Mouse (Mus musculus): ENCODE data around the gene Gm20388. TPM values are rescaled to one million over a fixed set of nuclear protein-coding genes. Genes with fewer than 3 reads are reported as not detected.
"Not testable (repeated sequence)": the region's sequence is repeated elsewhere in the genome, so short reads cannot be mapped to it uniquely, and the experiment has no call there.

The Gm20388 gene
- polyA plus RNA-seq, 1 experiment from 2014 or later: not detected

- 56% methylated on average over 7 of the region's 7 CpGs for WGBS
- H3K9me3 ChIP-seq (ENCODE audit: control insufficient read depth): no peaks in the 10 kb centered on the region
- no peak for TF ChIP-seq CTCF (IDR thresholded peaks at IDR 0.05; ENCODE audit: low read depth)
- H3K4me2 ChIP-seq (replicated peaks; ENCODE audit: low read depth): peak overlapping the region; percentile 21
- H3K27ac ChIP-seq (ENCODE audit: low read depth, low read length): peak overlapping the region; percentile 60; the same call in 1 of the 2 replicates
- H3K27me3 ChIP-seq (replicated peaks; ENCODE audit: control insufficient read depth, insufficient read depth, low read length): no peaks in the 10 kb centered on the region
- peaks cover 13% of the 10 kb centered on the region for H3K4me1 ChIP-seq (replicated peaks; ENCODE audit: control insufficient read depth, insufficient read depth, low read length)
- no peak for ATAC-seq
- H3K4me3 ChIP-seq (ENCODE audit: low read depth, low read length): no peak overlapping the region
- no peaks in the 10 kb centered on the region; the same call in 1 of the 2 replicates for H3K36me3 ChIP-seq (ENCODE audit: control insufficient read depth, insufficient read depth)
- no peak overlapping the region for H3K9ac ChIP-seq (ENCODE audit: low read depth, low read length)
Measured at GRCm38 (mm10) chr8:122322126-122322525, 2411.5 kb downstream of the Gm20388 start.

- Histone ChIP-seq H3K9me3 (ENCODE audit: control insufficient read depth) (no peaks in the 10 kb centered on the region), H3K9ac (ENCODE audit: low read depth, low read length) (0 out of 2 replicates have a peak overlapping the region, but pooled peaks have one; percentile 5), H3K27me3 (replicated peaks; ENCODE audit: control insufficient read depth, insufficient read depth, low read length) (no peaks in the 10 kb centered on the region), H3K27ac (ENCODE audit: low read depth, low read length) (peak overlapping the region; percentile 60), H3K4me1 (replicated peaks; ENCODE audit: control insufficient read depth, insufficient read depth, low read length) (peaks cover 6% of the 10 kb centered on the region), H3K4me3 (ENCODE audit: low read depth, low read length) (no peak overlapping the region), H3K4me2 (replicated peaks; ENCODE audit: low read depth) (peak overlapping the region; percentile 21), H3K36me3 (ENCODE audit: control insufficient read depth, insufficient read depth) (no peaks in the 10 kb centered on the region)
- no peak for TF ChIP-seq CTCF (IDR thresholded peaks at IDR 0.05; ENCODE audit: low read depth)
- WGBS: 17% methylated on average over 11 of the region's 11 CpGs
- ATAC-seq: peak; percentile 5; the same call in 1 of the 2 replicates
Measured at GRCm38 (mm10) chr8:122322792-122323191, 2412.2 kb downstream of the Gm20388 start.

GRCm38 (mm10) chr8:122323951-122324402 lies 2413.3 kb downstream of the Gm20388 start:
- ATAC-seq: peak; percentile 54
- H3K4me3 ChIP-seq (ENCODE audit: low read depth, low read length); H3K4me1 ChIP-seq (replicated peaks; ENCODE audit: control insufficient read depth, insufficient read depth, low read length); H3K9me3 ChIP-seq (ENCODE audit: control insufficient read depth); H3K36me3 ChIP-seq (ENCODE audit: control insufficient read depth, insufficient read depth); H3K27me3 ChIP-seq (replicated peaks; ENCODE audit: control insufficient read depth, insufficient read depth, low read length): not testable (repeated sequence)
- 13% methylated on average over 10 of the region's 13 CpGs for WGBS
- 0 out of 2 replicates have a peak overlapping the region, but pooled peaks have one; percentile 17 for H3K4me2 ChIP-seq (replicated peaks; ENCODE audit: low read depth)
- peak overlapping the region; percentile 6 for H3K27ac ChIP-seq (ENCODE audit: low read depth, low read length)
- H3K9ac ChIP-seq (ENCODE audit: low read depth, low read length): peak overlapping the region; percentile 11; the same call in 1 of the 2 replicates

GRCm38 (mm10) chr8:122325196-122325595 lies 2414.6 kb downstream of the Gm20388 start:
- H3K27me3 ChIP-seq (replicated peaks; ENCODE audit: control insufficient read depth, insufficient read depth, low read length): no peaks in the 10 kb centered on the region
- peak overlapping the region; percentile 6 for H3K27ac ChIP-seq (ENCODE audit: low read depth, low read length)
- no peak overlapping the region for H3K4me2 ChIP-seq (replicated peaks; ENCODE audit: low read depth)
- no peak for ATAC-seq
- H3K4me1 ChIP-seq (replicated peaks; ENCODE audit: control insufficient read depth, insufficient read depth, low read length): no peaks in the 10 kb centered on the region; the same call in 1 of the 2 replicates
- WGBS: 50% methylated on average over 2 of the region's 2 CpGs
- TF ChIP-seq CTCF (IDR thresholded peaks at IDR 0.05; ENCODE audit: low read depth): no peak
- no peak overlapping the region for H3K4me3 ChIP-seq (ENCODE audit: low read depth, low read length)
- no peaks in the 10 kb centered on the region for H3K9me3 ChIP-seq (ENCODE audit: control insufficient read depth)
- peaks cover 8% of the 10 kb centered on the region; the same call in 1 of the 2 replicates for H3K36me3 ChIP-seq (ENCODE audit: control insufficient read depth, insufficient read depth)
- no peak overlapping the region for H3K9ac ChIP-seq (ENCODE audit: low read depth, low read length)

GRCm38 (mm10) chr8:122326114-122326542 lies 2415.5 kb downstream of the Gm20388 start:
- Histone ChIP-seq H3K27ac (ENCODE audit: low read depth, low read length) (no peak overlapping the region), H3K9ac (ENCODE audit: low read depth, low read length) (no peak overlapping the region), H3K4me2 (replicated peaks; ENCODE audit: low read depth) (no peak overlapping the region), H3K4me1 (replicated peaks; ENCODE audit: control insufficient read depth, insufficient read depth, low read length) (no peaks in the 10 kb centered on the region; the same call in 1 of the 2 replicates), H3K36me3 (ENCODE audit: control insufficient read depth, insufficient read depth) (peaks cover 8% of the 10 kb centered on the region; the same call in 1 of the 2 replicates), H3K4me3 (ENCODE audit: low read depth, low read length) (no peak overlapping the region), H3K27me3 (replicated peaks; ENCODE audit: control insufficient read depth, insufficient read depth, low read length) (no peaks in the 10 kb centered on the region), H3K9me3 (ENCODE audit: control insufficient read depth) (no peaks in the 10 kb centered on the region)
- WGBS: 44% methylated on average over 14 of the region's 14 CpGs
- no peak for TF ChIP-seq CTCF (IDR thresholded peaks at IDR 0.05; ENCODE audit: low read depth)
- no peak for ATAC-seq

- Histone ChIP-seq H3K4me3 (ENCODE audit: low read depth, low read length) (no peak overlapping the region), H3K9me3 (ENCODE audit: control insufficient read depth) (no peaks in the 10 kb centered on the region), H3K27me3 (replicated peaks; ENCODE audit: control insufficient read depth, insufficient read depth, low read length) (no peaks in the 10 kb centered on the region), H3K27ac (ENCODE audit: low read depth, low read length) (no peak overlapping the region; the same call in 1 of the 2 replicates), H3K4me2 (replicated peaks; ENCODE audit: low read depth) (no peak overlapping the region), H3K4me1 (replicated peaks; ENCODE audit: control insufficient read depth, insufficient read depth, low read length) (no peaks in the 10 kb centered on the region), H3K36me3 (ENCODE audit: control insufficient read depth, insufficient read depth) (peaks cover 22% of the 10 kb centered on the region), H3K9ac (ENCODE audit: low read depth, low read length) (no peak overlapping the region)
- no peak for ATAC-seq
- TF ChIP-seq CTCF (IDR thresholded peaks at IDR 0.05; ENCODE audit: low read depth): no peak
- WGBS: 66% methylated on average over 8 of the region's 8 CpGs
Measured at GRCm38 (mm10) chr8:122329072-122329471, 2418.4 kb downstream of the Gm20388 start.
